Mouse (Mus musculus) brain, embryonic 18.5 days (tissue): ENCODE data around the gene Rcn1.

ENCODE experiments used
- DNase-seq: peaks from one replicate; pipeline ENCODE4 v3.0.0-alpha.2; 2012; ENCODE audit warnings: low read depth, low spot score

The Rcn1 gene

DNA sequence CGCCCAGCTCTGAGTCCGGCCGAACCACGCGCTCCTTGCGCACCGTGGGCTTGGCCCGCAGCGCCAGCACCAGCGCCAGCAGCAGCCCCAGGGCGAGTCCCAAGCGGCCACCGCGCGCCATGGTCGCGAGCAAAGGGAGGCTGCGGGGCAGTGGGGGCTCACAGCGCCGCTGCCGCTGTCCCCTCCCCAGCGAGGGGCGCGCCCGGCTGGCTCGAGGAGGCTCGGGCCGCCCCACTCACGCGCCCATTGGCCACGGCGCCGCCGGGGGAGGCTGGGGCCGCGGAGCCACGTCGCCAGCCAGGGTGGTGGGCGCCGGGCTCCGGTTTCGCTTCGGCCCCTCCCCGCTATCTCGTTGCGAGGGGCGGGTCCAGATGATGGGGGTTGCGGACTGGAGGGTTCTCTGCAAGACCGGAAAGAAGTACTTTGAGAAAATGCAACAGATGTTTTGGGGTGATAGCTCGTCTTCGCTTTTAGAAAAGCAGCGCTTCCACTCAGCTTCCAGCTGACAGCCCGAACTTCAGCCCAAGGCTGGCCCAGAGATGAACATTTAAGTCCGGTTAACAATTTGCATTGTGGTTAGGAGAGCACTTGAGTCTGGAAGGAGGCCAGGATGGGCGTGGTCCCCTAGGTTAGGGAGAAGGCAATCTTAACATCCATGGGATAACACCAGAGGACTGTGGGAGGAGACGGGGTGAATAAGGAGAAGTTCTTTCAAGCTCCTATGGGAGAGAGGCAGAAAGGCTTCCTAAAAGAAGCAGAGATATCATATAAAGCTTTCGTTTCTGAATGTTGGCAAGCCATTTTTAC, at the start of gene Rcn1:
Gene Rcn1 (minus strand): TSS at position 235 of the 807 bp plus-strand sequence.
- no peak for DNase-seq

DNA sequence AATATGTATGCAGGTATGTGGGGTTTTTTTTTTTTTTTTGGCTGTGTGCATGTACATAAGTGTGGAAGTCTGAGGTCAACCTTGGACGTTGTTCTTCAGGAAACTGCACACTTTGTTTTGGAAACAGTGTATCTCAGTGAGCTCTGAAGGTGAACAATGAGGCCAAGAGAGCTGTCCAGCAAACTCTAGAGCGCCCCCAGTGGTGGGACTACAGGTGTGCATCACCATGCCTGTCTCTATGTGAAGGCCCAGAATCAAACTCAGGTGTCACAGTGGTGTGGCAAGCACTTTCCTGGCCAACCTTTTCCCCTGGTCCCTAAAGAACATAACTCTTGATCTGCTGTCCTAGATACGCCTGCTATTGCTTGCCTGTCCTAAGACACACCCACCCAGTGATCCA, 45.0 kb upstream of the Rcn1 start:
- DNase-seq = no peak

DNA sequence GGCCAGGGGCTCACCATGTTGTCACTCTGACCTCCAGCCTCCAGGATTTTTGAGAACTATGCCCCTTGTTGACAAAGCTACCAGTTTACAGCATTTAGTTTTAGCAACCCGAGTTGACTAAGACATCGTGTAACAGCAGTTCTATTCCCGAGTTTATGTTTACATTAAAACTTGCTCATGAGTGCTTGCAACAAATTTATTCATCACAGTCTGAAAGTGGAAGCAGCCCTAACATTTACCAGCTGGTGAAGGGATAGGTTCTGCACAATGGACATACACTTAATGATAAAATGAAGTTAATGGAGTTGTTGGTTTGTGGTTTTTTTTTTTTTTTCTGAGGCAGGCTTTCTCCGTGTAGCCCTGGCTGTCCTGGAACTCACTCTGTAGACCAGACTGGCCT, 39.9 kb upstream of the Rcn1 start:
- DNase-seq = no peak

DNA sequence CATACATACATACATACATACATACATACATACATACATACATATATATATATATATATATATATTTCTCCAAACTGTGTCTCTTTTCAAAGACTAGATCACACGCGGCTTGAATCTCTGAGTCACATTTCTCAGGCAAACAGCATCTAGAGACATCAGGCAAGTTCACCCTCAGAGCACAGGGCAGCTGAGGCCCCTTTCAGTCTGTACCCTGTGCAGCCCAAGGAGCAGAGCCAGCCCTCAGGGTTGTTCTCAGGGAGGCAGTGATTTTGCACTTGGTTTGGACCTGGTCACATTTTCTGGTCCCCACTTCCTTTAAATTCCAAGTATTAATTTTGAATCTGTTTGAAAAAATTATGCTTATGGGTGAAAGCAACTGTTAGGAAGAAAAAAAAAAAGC, 39.4 kb upstream of the Rcn1 start:
- no peak for DNase-seq

DNA sequence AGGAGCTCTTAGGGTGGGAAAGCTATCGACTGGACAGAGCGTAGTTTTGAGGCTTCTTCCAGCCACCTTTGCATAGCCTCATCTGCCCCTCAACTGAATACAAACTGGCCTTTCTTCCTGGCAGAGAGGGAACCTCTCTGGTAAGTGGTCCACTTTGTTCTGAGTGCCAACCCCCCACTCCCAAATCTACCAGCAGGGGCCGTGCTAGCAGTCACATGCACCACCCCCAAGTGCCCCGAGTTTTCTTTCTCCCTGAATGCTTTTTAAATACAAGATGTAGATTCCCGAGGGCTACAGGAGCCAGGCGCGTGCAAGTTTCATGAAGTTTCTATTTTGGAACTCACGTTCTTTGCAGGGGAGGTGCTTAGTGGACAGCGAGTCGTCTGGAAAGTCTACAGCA, 33.8 kb upstream of the Rcn1 start:
- no peak for DNase-seq

DNA sequence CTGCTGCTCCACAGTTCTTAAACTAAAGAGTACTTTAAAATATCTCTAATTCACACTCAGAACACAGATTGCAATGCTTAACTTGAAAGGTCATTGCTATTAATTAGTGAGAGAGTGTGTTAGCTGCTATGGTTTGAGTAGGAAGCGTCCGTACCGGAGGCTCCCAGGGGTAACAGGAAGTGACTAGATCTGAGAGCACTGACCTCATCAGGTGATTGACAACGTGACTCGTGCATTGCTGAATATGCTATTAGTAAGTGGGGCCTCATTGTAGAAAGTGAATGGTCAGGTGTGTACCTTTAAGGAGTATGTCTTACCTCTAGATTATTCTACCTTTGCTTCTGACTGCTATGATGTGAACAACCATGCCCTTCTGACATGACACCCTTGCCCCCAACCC, 31.3 kb upstream of the Rcn1 start:
- DNase-seq = no peak

DNA sequence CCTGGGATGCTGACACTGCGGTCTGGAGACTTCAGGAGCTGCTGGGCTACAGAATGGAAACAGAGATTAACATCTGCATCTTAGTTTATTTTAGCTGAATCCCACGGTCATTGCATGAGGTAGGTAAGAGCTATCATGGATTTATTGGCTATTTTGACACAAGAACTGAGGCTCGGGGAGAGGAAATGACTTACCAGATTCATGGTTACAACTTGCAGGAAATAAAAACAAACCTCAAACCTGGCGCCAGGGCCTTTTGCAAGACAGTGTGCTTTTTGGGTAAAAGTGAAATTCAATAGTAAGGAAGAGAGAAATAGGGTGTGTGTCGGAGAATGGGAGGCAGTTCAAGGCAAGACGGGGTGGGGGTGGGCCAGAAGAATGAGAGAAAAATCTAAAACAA, 30.8 kb upstream of the Rcn1 start:
- DNase-seq = no peak

DNA sequence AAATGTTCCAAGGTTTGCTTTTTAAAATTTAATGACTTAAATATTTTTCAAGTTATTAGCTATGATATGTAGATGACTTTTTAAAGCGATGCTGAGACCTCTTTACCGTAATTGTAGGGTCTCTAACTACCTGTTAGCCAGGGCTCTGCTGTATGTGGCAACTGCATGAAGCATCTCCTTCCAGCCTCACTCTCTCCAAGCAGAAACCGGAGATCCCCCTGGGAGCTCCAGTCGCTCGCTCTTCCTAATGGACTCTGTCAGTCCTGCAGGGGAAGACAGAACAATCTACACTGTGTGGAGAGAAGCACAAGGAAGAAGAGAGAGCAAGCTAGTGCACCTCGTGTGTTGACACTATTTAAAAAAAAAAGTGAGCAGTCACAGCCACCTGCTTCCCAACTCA, 29.3 kb upstream of the Rcn1 start:
- DNase-seq = no peak

DNA sequence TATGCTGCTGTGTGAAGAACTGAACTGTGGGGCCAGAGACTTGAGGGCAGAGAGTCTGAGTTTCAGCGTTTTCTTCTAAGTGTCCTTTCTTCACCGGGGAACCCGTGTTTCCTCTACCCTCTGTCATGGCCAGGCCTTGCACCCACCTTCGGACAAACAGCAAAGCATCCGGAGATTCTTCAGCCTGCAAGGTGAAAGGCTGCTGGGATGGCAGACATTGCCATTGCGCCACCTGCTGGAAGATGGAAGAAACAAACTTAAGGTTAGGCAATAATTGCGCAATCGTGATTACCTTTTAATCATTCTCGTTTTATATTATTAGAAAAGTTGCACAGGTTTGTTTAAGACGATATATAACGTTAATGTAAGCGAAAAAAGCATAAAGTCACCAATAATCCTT, 28.9 kb upstream of the Rcn1 start:
- DNase-seq = no peak

DNA sequence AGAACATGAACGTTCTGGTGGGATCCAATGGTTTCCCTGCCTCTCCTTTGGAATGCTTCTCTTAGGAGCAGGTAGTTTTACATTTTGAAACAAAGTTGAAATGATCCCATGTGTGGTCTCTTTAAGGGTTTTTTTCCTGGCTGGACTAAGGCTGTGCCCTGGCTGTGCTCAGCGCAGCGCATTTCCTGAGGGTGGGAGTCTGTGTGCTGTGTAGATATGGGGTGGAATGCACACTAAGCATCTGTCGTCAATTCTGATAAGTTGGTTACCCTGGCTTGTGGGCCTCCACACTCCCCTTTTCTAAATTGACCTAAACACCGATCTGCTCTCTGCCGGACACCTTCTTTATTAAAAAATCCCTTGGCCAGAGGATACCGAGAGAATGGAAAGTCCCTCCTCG, 28.3 kb upstream of the Rcn1 start:
- no peak for DNase-seq

DNA sequence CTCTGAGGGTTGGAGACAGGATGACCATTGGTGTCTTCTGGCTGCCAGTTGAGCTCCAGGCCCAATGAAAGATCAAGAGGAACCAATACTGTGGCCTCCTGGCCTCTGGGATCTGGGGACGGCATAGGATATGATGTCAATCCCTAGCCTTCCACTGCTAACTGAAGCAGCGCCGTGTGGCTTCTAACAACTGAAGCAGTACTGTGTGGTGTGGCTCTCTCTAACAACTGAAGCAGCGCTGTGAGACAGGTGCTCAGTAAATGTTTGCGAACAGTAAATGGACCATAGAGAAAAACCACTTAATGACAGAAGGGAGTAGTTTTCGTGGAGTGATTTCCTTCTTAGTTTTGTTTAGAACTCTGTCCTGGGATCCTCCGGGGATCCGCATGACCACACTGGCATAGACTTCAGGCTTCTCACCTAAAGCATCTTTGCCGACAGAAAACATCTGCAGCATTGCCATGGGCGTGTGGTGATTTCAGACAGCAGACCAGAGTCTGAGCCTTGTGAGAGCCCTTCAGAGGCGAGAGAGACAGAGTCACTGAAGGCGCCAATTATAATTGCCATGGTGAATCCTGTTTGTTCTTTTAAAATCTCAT, 19.6 kb upstream of the Rcn1 start:
- no peak for DNase-seq

DNA sequence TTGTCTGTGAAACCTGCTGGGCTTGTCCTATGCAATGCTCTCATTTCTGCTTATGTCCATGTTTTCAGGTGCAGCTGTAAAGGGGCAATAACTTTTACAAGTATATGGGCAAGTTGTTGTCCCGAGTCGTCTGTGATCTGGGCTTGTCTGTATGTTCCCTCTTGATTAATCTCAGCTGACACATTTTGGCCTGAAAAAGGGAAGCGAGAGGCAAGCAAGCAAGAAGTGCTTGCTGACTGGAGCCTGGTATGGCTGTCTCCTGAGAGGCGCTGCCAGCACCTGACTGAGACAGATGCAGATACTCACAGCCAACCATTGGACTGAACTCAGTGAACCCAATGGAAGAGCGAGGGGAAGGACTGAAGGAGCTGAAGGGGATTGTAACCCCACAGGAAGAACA, 18.5 kb upstream of the Rcn1 start:
- DNase-seq = no peak

DNA sequence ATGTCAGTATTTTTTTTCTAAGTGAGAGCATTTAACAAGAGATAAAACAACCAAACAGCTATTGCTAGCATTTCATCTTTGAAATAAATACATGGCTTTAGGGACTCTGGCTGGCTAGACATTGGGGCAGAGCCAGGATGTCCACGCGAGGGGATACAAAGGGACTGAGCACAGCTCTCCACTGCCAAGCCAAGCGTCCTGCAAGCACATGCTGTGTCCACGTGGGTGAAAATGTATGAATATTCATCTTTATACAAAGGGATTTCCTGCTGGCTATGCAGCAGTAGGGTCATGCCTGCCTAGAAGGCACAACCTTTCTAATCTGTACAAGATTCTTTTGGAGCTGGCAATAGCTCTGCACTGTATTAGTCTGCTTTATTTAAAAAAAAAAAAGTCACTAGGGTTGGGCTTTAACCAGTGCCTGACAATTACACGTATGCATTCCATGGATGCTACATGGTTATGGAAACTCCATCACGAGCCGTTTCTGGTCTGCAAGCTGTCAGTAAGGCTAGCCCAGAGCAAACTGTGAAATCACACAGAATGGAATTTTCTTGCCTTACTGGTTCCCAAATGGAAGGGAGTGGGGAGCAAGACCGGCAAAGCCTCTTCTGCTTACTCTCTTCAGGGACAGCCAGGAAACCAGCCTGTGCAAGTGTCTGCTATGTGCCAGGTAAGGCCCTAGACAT, 17.7 kb upstream of the Rcn1 start:
- DNase-seq = no peak

DNA sequence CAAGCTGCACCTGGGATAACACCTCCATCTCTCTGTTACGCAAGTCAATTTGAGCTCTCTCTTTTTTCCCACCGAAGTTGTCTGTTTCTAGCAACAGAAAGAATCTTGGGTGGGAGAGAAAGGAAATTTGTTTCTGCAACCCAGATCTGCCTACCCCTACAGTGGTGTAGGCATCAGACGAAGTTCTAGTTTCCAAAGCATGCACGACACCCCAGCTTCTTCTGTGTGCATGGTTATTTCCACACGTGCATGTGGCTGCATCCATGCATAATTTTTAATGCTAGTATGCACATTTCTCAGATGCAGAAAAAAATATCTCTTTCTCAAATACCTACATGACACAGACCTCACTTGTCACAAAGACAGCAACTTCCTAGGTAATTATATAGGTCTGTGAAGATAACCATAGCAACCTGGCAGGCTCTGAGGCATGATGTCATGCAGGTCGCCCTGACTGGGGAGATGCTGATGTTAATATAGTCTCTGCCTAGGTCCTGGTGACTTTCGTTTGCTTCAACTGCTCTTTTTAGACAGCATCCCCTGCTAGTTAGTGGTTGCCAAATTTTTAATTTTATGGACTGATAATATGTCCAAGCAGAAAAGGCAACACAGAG, 17.0 kb upstream of the Rcn1 start:
- peak; percentile 26 for DNase-seq

DNA sequence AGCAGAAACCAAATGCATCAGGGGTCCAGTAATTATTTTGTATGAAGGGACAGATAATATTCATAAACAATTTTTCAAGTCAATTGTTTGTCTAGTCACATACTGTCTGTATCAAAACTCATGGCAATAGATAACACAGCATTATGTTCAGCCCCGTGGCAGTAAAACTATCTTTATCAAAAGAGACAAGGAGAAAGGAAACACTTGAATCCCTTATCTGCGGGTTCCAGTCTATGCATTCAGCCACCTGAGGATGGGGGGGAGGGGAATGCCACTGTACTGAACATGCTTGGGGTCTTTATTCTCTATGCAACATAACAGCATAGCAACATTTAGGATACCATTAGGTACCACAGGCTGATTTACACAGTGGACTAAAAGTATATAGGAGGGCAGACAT, 15.2 kb upstream of the Rcn1 start:
- DNase-seq = no peak

DNA sequence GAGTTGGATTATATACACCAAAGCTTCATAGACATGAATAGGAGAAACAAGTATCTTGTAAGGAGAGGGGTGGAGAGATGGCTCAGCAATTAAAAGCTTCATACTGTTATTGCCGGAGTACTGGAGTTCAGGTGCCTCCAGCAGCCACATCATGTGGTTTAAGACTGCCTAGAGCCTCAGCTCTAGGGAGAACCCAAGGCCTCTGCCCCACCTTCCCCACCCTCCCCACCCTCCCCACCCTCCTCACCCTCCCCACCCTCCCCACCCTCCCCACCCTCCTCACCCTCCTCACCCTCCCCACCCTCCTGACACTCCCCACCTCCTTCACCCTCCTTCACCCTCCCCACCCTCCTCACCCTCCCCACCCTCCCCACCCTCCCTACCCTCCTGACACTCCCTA, 10.1 kb upstream of the Rcn1 start:
- no peak for DNase-seq

DNA sequence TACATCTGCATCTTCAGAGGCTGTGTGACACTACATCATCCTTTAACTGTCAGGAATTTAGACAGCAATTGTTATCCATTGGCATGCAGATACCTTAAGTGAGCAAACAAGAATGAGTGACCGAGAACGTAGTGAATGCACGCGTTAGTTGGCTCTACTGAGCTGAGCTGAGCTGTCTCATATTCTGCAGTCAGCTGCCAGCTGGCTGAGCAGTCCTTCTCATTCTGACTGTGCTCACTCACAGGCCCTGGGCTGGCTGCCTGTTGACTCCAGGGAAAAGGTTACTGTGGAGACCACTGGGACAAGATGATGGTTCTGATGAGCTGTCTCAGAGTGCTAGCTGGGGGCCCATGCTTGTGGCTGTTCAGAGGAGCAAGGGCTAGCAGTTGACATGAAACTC, 9.4 kb upstream of the Rcn1 start:
- no peak for DNase-seq

DNA sequence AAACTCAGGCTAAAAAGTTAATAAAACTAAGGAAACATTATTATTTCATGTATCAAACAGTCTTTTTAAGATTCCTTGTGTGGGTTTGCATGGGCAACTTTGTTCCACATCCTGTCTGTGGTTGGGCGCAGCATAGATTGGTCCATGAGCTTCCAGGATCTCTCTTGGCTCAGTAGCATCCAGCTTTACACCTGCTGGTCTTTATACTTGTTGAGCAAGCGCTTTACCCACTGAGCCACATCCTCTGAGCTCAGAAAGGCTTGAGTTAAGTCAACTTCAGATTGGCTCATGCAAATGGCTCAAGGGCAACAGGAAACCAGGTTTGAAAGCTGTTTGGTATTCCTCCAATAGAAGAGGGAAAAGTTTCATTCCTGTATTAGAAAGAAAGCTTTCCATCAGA, 3.1 kb upstream of the Rcn1 start:
- no peak for DNase-seq

DNA sequence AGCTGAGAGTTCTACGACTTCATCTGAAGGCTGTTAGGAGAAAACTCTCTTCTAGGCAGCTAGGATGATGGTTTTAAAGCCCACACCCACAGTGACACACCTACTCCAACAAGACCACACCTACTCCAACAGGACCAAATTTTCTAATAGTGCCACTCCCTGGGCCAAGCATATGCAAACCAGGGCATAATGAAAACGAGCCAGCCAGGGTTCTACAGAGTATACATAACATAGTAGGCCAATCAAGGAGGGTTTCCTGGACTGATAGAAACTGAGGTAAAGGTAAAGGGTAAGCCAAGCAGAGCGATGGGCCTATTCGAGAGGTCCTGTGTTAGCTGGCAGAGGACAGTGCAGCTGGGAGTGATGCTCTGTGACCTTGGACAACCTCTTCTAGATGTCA, 1.4 kb upstream of the Rcn1 start:
- DNase-seq = no peak

DNA sequence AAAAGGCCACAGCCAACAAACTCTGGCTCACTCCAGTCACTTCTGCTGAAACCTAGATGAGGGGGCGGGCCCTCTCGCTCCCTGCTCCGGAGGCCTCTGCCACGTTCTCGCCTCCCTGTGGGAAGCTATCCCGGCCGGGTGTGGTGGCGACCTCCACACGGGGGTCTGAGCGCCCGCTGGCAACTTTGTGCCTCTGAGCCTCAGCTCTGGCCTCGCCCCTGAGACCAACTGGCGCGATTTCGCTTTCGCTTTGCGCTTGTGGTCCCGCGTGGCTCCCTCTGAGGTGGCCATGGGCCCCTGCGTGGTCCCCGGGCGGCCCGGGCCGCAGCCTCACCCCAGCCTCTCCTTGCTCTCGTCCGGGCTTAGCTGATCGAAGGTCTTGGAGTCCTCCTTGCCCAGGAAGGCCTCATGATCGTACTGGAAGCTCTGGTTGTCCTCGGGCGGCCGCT, 459 bp downstream of the Rcn1 start:
- no peak for DNase-seq

DNA sequence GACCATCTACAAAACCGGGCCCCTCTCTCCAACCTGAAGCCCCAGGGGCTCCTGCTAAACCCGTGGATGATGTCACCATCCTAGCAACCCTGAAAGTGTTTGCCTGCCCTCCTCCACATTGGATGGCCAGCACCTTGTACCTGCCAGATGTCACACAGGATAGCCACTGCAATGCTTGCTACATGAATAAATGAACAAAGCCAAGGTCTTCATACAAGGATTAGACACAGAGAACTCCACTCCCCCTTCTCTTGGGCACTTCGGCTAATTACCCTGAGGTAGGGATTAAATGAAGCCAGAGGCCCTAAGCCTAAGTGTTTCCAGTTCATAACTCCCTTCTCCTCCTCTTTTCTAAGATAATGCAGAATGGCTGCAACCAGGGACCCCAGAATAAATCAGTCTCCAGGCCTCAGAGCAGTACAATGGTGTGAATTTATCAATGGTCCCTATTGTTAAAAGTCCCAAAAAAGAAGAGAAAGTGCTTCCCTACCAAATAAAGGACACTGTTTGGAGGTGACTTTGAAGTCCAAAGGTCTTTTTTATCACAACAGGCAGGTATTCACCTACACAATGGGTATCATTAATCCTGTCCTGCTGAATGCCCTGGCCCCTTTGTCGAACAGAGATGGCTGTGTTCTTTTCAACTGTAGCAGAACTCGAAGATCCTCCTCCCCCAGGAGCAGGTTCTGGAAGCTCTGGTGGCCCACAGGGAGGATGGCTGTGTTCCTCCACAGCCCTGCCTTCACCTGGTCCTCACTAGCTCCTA, 1.5 kb downstream of the Rcn1 start:
- DNase-seq = no peak

DNA sequence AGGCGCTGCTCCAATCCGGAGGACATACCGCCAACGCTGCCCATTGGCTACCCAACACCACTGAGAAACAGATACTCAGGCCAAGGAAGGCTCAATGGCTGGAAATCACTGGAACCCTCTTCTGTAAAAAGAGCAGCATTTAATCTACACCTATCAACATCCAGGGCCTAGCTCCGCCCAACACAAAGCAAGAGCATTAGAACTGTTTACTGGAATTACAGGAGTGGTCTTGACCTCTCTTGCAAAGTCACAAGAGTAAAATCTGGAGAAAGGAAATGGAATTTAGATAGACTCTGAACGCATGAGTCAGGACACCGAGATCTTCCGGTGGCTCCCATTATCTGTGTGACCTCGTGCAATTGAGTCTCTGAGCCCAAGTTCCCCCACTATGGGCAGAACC, 3.1 kb downstream of the Rcn1 start:
- no peak for DNase-seq
